Mouse (Mus musculus) lung, postnatal 0 days (tissue): ENCODE measurements around the gene Tmem145.

ENCODE experiments used
- CTCF ChIP-seq: IDR thresholded peaks from 2 replicates; pipeline ENCODE4 v1.5.1; 2016; ENCODE audit warnings: antibody characterized with exemption, mild to moderate bottlenecking
- EP300 ChIP-seq: IDR thresholded peaks from 2 replicates; pipeline ENCODE4 v1.6.1; 2016; ENCODE audit warnings: antibody characterized with exemption, mild to moderate bottlenecking, control low read depth

DNA sequence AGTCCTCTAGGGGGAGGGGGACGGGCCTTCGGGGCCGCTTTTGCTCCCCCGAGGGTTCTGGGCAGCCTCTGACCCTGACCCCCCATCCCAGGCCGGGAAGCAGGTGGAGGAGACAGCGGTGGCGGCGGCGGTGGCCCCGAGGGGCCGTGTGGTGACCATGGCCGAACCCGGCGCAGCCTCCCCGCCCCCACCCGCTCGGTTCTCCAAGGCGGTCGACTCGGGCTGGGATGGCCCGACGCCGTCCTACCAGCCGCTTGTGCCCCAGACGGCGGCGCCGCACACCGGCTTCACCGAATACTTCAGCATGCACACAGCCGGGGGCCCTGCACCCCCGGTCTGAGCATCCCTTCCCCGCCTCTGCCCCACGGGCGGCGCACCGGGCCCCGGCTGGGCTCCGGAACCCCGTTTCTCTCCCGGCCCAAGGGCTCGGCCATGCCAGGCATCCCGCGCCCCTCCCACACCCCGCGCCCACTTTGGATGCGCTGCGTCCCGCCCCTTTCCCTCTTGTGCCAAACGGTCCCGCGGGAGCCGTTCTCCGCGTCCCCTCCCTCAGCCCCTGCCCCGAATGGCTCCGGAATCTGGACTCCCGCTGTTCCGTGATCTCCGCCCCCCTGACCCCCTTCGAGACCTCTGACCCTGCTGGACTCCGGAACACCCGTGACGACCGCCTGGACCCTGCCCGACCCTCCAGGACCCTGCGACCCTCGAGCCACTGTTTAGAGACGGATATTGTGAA, 9.6 kb downstream of the Tmem145 start:
- no peak for TF ChIP-seq CTCF
- TF ChIP-seq EP300: no peak
